Mouse (Mus musculus) forebrain, embryonic 16.5 days (tissue): ENCODE results near the gene Ptprn2. TPM values are rescaled to one million over a fixed set of nuclear protein-coding genes. Genes with fewer than 3 reads are reported as not detected.

Source experiments
- ATAC-seq: fragments of 200-750 bp; cut with Nextera tagmentation; 2 replicates; pipeline ENCODE4 v1.8.0; 2017; ENCODE audit warnings: mild to moderate bottlenecking, moderate library complexity
- H3K27ac ChIP-seq: fragments of 300-500 bp; sonication (generic); 2 replicates; pipeline ENCODE4 v1.5.1; 2014; ENCODE audit warnings: low read length, control low read depth
- H3K27me3 ChIP-seq: fragments of 300-500 bp; sonication (generic); replicated peaks from 2 replicates; pipeline ENCODE4 v1.6.1; 2014; ENCODE audit warnings: low read length; ENCODE audit not compliant: control insufficient read depth, insufficient read depth
- H3K36me3 ChIP-seq: fragments of 300-500 bp; sonication (generic); 2 replicates; pipeline ENCODE4 v1.6.1; 2014; ENCODE audit not compliant: control insufficient read depth, insufficient read depth
- H3K4me1 ChIP-seq: fragments of 300-500 bp; sonication (generic); replicated peaks from 2 replicates; pipeline ENCODE4 v1.6.1; 2014; ENCODE audit warnings: low read length; ENCODE audit not compliant: control insufficient read depth, insufficient read depth
- H3K4me2 ChIP-seq: fragments of 300-500 bp; sonication (generic); 2 replicates; pipeline ENCODE4 v1.6.1; 2014; ENCODE audit warnings: mild to moderate bottlenecking, low read length, control low read depth
- H3K4me3 ChIP-seq: fragments of 300-500 bp; sonication (generic); replicated peaks from 2 replicates; pipeline ENCODE4 v1.5.1; 2014; ENCODE audit warnings: mild to moderate bottlenecking, low read length, control low read depth
- H3K9ac ChIP-seq: fragments of 300-500 bp; sonication (generic); replicated peaks from 2 replicates; pipeline ENCODE4 v1.6.1; 2014; ENCODE audit warnings: low read depth, low read length, control low read depth
- H3K9me3 ChIP-seq: fragments of 300-500 bp; sonication (generic); 2 replicates; pipeline ENCODE4 v1.6.1; 2016; ENCODE audit warnings: low read length; ENCODE audit not compliant: control insufficient read depth
- WGBS: fragments of 180-500 bp; shearing (Covaris S2); extraction: QIAGEN DNeasy Blood & Tissue Kit; methylation state at CpG from one replicate; pipeline ENCODE4 v1.1.7; 2014; 5-methylcytosine and 5-hydroxymethylcytosine counted together
- polyA plus RNA-seq: library from polyadenylated mRNA; unstranded; fragments of >200 nt; fragmentation: Nextera tagmentation; extraction: Ambion mirVana; gene quantifications from 2 replicates; pipeline ENCODE4 v1.2.1, GENCODE M21; 2015

The Ptprn2 gene
- polyA plus RNA-seq, 1 experiment from 2014 or later, result 11.5 TPM

GRCm38 (mm10) chr12:117224036-117224435, 738.5 kb downstream of the Ptprn2 start:
- no peak for ATAC-seq
- Histone ChIP-seq H3K4me3 (no peak overlapping the region), H3K27ac (no peak overlapping the region), H3K4me1 (peaks cover 2% of the 10 kb centered on the region; the same call in 1 of the 2 replicates), H3K9me3 (no peaks in the 10 kb centered on the region), H3K9ac (no peak overlapping the region), H3K27me3 (no peaks in the 10 kb centered on the region), H3K36me3 (0 out of 2 replicates have a peak, but pooled peaks cover 4% of the 10 kb centered on the region), H3K4me2 (no peak overlapping the region)
- 86% methylated on average over 1 of the region's 1 CpGs for WGBS

DNA sequence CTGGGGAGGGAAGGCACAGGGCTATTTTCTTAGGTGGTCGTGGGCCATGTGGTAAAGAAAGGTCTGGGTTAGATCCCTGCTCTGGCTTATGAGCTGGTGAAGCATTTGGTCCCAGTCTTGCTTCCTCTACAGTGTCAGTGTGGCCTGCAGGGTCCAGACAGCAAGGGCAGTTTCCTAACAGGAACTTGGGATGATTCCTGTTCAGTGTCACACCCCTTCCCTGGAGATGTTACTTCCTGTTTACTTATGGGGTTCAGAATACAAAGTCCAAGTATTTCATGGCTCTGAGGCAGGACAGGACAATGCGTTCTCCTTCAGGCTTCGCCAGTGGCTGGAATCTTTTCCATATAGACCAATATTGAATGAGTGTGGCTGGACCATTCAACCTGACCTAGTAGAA, 741.7 kb downstream of the Ptprn2 start:
- Histone ChIP-seq H3K4me3 (no peak overlapping the region), H3K9me3 (no peaks in the 10 kb centered on the region), H3K27me3 (no peaks in the 10 kb centered on the region), H3K36me3 (0 out of 2 replicates have a peak, but pooled peaks cover 4% of the 10 kb centered on the region), H3K27ac (no peak overlapping the region), H3K9ac (no peak overlapping the region), H3K4me1 (peaks cover 5% of the 10 kb centered on the region; the same call in 1 of the 2 replicates), H3K4me2 (no peak overlapping the region)
- no peak for ATAC-seq
- 83% methylated on average over 3 of the region's 3 CpGs for WGBS

GRCm38 (mm10) chr12:117229442-117229841, 743.9 kb downstream of the Ptprn2 start:
- Histone ChIP-seq H3K27me3 (no peaks in the 10 kb centered on the region), H3K9ac (no peak overlapping the region), H3K36me3 (0 out of 2 replicates have a peak, but pooled peaks cover 4% of the 10 kb centered on the region), H3K4me2 (no peak overlapping the region), H3K4me3 (no peak overlapping the region), H3K9me3 (no peaks in the 10 kb centered on the region), H3K4me1 (peaks cover 5% of the 10 kb centered on the region; the same call in 1 of the 2 replicates), H3K27ac (peak overlapping the region; percentile 37; the same call in 1 of the 2 replicates)
- no peak for ATAC-seq
- 55% methylated on average over 4 of the region's 4 CpGs for WGBS

DNA sequence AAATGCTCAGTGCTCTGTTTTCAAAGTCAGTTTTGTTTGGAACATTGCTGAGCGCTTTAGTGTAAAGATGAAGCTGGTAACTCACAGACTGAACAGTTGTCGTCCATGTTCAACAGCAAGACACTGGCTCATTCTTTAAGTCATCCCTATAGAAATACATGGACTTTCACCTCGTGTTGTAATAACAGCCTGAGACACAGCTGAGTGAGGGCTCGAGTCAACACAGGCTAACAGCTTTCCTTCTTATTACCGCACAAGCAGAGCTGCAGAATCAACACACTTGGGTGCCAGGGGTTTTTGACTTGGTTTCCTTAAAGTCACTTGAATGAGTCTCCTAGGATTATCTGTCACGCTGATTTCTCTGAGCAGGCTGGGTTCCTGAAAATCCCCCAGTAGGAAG, 744.8 kb downstream of the Ptprn2 start:
- 75% methylated on average over 6 of the region's 6 CpGs for WGBS
- no peak for ATAC-seq
- no peak overlapping the region for H3K27ac ChIP-seq

DNA sequence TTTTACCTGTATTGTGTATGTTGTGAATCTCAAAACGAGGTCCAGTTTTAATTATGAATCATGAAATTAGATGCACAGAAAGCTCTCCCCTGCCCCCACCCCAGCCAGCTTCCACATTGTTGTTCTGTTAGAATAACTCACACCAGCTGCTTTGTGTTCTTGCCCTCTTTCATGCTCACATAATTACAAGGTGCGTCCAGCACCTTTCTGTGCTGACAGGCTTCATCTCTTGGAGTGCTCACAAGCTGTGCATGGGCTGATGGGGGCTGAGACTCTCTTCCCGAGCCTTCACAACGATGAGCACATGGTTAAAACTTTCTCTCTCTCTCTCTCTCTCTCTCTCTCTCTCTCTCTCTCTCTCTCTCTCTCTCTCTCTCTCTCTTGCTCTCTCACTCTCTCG, 746.3 kb downstream of the Ptprn2 start:
- H3K4me3 ChIP-seq, result no peak overlapping the region
- peaks cover 5% of the 10 kb centered on the region; the same call in 1 of the 2 replicates for H3K4me1 ChIP-seq
- 0 out of 2 replicates have a peak, but pooled peaks cover 4% of the 10 kb centered on the region for H3K36me3 ChIP-seq
- peak; percentile 41; the same call in 1 of the 2 replicates for ATAC-seq
- H3K9ac ChIP-seq, result no peak overlapping the region
- H3K9me3 ChIP-seq, result no peaks in the 10 kb centered on the region
- H3K4me2 ChIP-seq, result no peak overlapping the region
- WGBS, result 43% methylated on average over 5 of the region's 5 CpGs
- H3K27me3 ChIP-seq, result no peaks in the 10 kb centered on the region
- no peak overlapping the region for H3K27ac ChIP-seq

More for the DNA sequence above, 744.8 kb downstream of the Ptprn2 start:
- H3K4me3 ChIP-seq, result no peak overlapping the region
- 0 out of 2 replicates have a peak, but pooled peaks cover 4% of the 10 kb centered on the region for H3K36me3 ChIP-seq
- H3K27me3 ChIP-seq, result no peaks in the 10 kb centered on the region
- H3K9ac ChIP-seq, result no peak overlapping the region
- no peaks in the 10 kb centered on the region for H3K9me3 ChIP-seq
- H3K4me2 ChIP-seq, result no peak overlapping the region
- H3K4me1 ChIP-seq, result peaks cover 5% of the 10 kb centered on the region; the same call in 1 of the 2 replicates

- H3K9me3 ChIP-seq, result no peaks in the 10 kb centered on the region
- H3K4me2 ChIP-seq, result no peak overlapping the region
- no peaks in the 10 kb centered on the region for H3K36me3 ChIP-seq
- H3K4me3 ChIP-seq, result no peak overlapping the region
- H3K27ac ChIP-seq, result no peak overlapping the region
- ATAC-seq, result no peak
- H3K9ac ChIP-seq, result no peak overlapping the region
- H3K27me3 ChIP-seq, result no peaks in the 10 kb centered on the region
- no peaks in the 10 kb centered on the region for H3K4me1 ChIP-seq
Observed at GRCm38 (mm10) chr12:117235114-117235513, 749.6 kb downstream of the Ptprn2 start.

DNA sequence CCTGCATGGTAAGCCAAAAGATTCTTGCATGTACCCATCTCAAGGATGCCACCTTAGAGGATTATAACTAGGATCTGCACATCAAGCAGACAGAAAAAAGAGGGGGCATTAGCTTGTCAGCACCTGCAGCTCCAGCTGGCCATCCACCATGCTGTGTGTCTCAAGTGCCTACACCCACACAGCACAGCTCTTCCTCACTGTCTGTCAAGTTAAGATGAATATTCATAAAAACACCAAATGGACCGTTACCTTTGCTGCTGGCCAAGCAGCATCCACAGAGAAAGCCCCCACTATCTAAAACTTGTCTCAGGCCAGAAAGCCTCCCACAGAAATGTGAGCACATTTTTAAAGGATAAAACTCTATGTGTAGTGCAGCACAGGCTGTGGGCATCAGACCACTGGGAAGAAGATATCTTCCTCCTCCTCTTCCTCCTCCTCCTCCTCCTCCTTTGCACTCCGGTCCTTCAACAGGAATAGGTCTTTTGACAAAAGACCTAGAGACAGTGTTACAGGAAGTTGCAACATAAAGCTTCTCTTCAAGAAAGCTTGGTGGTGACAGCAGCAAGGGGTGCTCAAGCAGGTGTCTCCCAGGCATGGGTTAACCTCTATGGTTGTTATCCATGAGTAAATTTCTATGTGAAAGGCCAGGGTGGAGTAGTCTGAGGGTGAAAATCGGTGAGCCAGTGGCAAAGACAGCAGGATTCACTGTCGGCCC, 750.7 kb downstream of the Ptprn2 start:
- Histone ChIP-seq H3K27ac (no peak overlapping the region), H3K9ac (no peak overlapping the region), H3K4me2 (no peak overlapping the region), H3K27me3 (no peaks in the 10 kb centered on the region), H3K4me1 (no peaks in the 10 kb centered on the region), H3K9me3 (no peaks in the 10 kb centered on the region), H3K36me3 (no peaks in the 10 kb centered on the region), H3K4me3 (no peak overlapping the region)
- 85% methylated on average over 4 of the region's 4 CpGs for WGBS
- ATAC-seq, result no peak

DNA sequence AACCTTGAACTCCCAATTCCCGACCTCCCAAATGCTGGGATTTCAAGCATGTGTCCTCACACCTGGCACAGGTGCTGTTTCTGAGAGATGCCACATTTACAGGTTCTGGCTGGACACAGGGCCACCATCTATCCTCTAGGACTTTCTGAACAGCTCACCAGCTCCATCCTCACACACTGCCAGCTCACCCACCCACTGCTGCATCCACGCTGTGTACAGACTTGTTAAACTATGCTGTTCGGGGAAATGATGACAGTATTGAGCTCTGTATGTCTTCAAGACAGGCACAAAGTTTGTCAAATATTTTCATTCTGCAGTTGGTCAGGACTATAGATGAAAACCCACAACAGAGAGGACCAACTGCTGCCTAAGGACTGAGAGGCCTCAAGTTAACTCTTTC, 751.5 kb downstream of the Ptprn2 start:
- no peak overlapping the region for H3K4me2 ChIP-seq
- no peaks in the 10 kb centered on the region for H3K9me3 ChIP-seq
- WGBS, result 88% methylated on average over 3 of the region's 3 CpGs
- ATAC-seq, result no peak
- no peaks in the 10 kb centered on the region for H3K4me1 ChIP-seq
- no peak overlapping the region for H3K9ac ChIP-seq
- no peaks in the 10 kb centered on the region for H3K27me3 ChIP-seq
- no peaks in the 10 kb centered on the region for H3K36me3 ChIP-seq
- H3K27ac ChIP-seq, result no peak overlapping the region
- no peak overlapping the region for H3K4me3 ChIP-seq

DNA sequence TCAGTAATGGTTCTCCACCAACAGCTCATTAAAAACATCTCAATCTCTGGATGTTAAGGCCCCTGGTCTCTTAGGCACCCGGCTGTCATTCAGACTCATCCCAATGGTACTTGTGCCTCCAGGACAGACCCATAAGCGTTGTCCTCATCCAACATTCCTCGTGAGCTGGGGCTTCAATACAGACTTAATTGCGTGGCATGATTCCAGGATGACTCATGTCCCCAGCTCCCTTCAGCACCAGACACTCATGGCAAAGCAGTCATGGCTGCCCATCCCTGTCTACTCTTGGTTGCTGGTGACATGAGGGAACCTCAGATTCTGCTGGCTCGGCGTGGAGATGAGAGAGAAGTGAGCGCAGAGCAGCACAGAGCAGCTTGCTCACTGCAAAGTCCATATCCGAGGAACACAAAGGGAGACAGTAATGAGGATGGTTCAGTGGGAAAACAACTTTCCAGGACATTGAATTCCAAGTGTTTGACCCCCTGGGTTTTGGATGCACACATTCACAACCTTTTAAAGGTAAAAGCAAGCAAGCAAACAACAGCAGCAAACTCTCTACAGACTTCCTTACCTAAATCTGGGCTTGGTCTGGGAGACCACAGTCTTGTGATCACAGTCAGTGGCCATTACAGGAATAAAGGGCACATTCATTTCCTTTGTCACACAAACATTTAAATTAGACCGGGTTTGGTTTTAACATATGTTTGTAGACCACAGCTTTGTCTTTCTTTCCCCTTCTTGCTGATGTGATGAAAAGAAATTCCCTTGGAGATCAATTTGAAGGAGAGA, 754.6 kb downstream of the Ptprn2 start:
- no peaks in the 10 kb centered on the region for H3K4me1 ChIP-seq
- WGBS, result 60% methylated on average over 9 of the region's 9 CpGs
- H3K9ac ChIP-seq, result no peak overlapping the region
- H3K9me3 ChIP-seq, result no peaks in the 10 kb centered on the region
- no peak overlapping the region for H3K4me3 ChIP-seq
- no peaks in the 10 kb centered on the region for H3K36me3 ChIP-seq
- no peak overlapping the region for H3K4me2 ChIP-seq
- H3K27me3 ChIP-seq, result no peaks in the 10 kb centered on the region
- no peak overlapping the region for H3K27ac ChIP-seq
- no peak for ATAC-seq
